Mouse (Mus musculus) kidney, embryonic 14.5 days (tissue): ENCODE measurements around the gene Frmd5. TPM values are rescaled to one million over a fixed set of nuclear protein-coding genes. Genes with fewer than 3 reads are reported as not detected.
"Not testable (repeated sequence)": the region's sequence is repeated elsewhere in the genome, so short reads cannot be mapped to it uniquely, and the experiment has no call there.

Experiments used
- ATAC-seq: fragments of 200-750 bp; cut with Nextera tagmentation; 2 replicates; pipeline ENCODE4 v1.8.0; 2017; ENCODE audit warnings: moderate number of reproducible peaks, mild to moderate bottlenecking, moderate TSS enrichment, moderate library complexity; ENCODE audit not compliant: low FRiP score, low TSS enrichment
- H3K27ac ChIP-seq: fragments of 300-500 bp; sonication (generic); 2 replicates; pipeline ENCODE4 v1.5.1; 2014; ENCODE audit warnings: low read depth, mild to moderate bottlenecking, low read length, moderate library complexity, mixed read lengths
- H3K27me3 ChIP-seq: fragments of 300-500 bp; sonication (generic); 2 replicates; pipeline ENCODE4 v1.6.1; 2014; ENCODE audit warnings: mild to moderate bottlenecking, low read length; ENCODE audit not compliant: control insufficient read depth, insufficient read depth
- H3K36me3 ChIP-seq: fragments of 300-500 bp; sonication (generic); 2 replicates; pipeline ENCODE4 v1.6.1; 2014; ENCODE audit warnings: low read length, mixed read lengths; ENCODE audit not compliant: control insufficient read depth, insufficient read depth
- H3K4me1 ChIP-seq: fragments of 300-500 bp; sonication (generic); 2 replicates; pipeline ENCODE4 v1.6.1; 2014; ENCODE audit warnings: low read length, mixed read lengths; ENCODE audit not compliant: control insufficient read depth, insufficient read depth
- H3K4me2 ChIP-seq: fragments of 300-500 bp; sonication (generic); replicated peaks from 2 replicates; pipeline ENCODE4 v1.6.1; 2014; ENCODE audit warnings: low read depth, mild to moderate bottlenecking, low read length
- H3K4me3 ChIP-seq: fragments of 300-500 bp; sonication (generic); 2 replicates; pipeline ENCODE4 v1.5.1; 2014; ENCODE audit warnings: mild to moderate bottlenecking, low read length
- H3K9ac ChIP-seq: fragments of 300-500 bp; sonication (generic); 2 replicates; pipeline ENCODE4 v1.6.1; 2014; ENCODE audit warnings: low read depth, mild to moderate bottlenecking, low read length, moderate library complexity
- H3K9me3 ChIP-seq: fragments of 300-500 bp; sonication (generic); 2 replicates; pipeline ENCODE4 v1.6.1; 2016; ENCODE audit warnings: low read length; ENCODE audit not compliant: control insufficient read depth
- WGBS: fragments of 180-500 bp; shearing (Covaris S2); extraction: QIAGEN DNeasy Blood & Tissue Kit; methylation state at CpG from one replicate; pipeline ENCODE4 v1.1.7; 2014; 5-methylcytosine and 5-hydroxymethylcytosine counted together
- polyA plus RNA-seq: library from polyadenylated mRNA; unstranded; fragments of >200 nt; fragmentation: Nextera tagmentation; extraction: Ambion mirVana; gene quantifications from 2 replicates; pipeline ENCODE4 v1.2.1, GENCODE M21; 2014

Gene Frmd5
- polyA plus RNA-seq, 1 experiment from 2014 or later, result 2.8 TPM

GRCm38 (mm10) chr2:121509584-121509983 is 297.3 kb downstream of the Frmd5 start:
- Histone ChIP-seq H3K4me2 (peak overlapping the region; percentile 48), H3K4me3 (peak overlapping the region; percentile 37), H3K27me3 (no peaks in the 10 kb centered on the region), H3K36me3 (peaks cover 17% of the 10 kb centered on the region), H3K9me3 (no peaks in the 10 kb centered on the region), H3K27ac (no peak overlapping the region), H3K9ac (peak overlapping the region; percentile 51; the same call in 1 of the 2 replicates), H3K4me1 (peaks cover 12% of the 10 kb centered on the region)
- 22% methylated on average over 16 of the region's 16 CpGs for WGBS
- ATAC-seq, result peak; percentile 82

DNA sequence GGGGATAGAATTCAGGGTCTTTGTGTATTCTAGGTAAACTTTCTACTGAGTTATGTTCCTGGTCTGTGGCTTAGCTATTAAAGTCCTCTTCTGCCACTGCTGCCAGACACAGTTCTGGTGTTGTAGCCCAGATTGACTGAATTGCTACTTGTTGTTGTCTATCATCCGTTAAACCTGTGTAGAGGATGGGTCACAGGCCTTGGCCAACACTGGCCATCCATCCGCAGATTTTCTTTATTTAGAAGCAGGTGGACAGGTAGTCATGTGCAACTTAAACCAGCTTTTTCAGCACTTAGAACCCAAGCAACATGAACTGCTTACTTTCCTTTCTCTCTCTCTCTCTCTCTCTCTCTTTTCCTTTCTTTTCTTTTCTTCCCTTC is 298.9 kb downstream of the Frmd5 start:
- Histone ChIP-seq H3K27me3 (no peaks in the 10 kb centered on the region), H3K27ac (no peak overlapping the region), H3K9me3 (no peaks in the 10 kb centered on the region), H3K9ac (peak overlapping the region; percentile 68), H3K4me2 (peak overlapping the region; percentile 72), H3K4me1 (peaks cover 12% of the 10 kb centered on the region), H3K36me3 (peaks cover 14% of the 10 kb centered on the region), H3K4me3 (peak overlapping the region; percentile 54)
- 85% methylated on average over 2 of the region's 2 CpGs for WGBS
- no peak for ATAC-seq

DNA sequence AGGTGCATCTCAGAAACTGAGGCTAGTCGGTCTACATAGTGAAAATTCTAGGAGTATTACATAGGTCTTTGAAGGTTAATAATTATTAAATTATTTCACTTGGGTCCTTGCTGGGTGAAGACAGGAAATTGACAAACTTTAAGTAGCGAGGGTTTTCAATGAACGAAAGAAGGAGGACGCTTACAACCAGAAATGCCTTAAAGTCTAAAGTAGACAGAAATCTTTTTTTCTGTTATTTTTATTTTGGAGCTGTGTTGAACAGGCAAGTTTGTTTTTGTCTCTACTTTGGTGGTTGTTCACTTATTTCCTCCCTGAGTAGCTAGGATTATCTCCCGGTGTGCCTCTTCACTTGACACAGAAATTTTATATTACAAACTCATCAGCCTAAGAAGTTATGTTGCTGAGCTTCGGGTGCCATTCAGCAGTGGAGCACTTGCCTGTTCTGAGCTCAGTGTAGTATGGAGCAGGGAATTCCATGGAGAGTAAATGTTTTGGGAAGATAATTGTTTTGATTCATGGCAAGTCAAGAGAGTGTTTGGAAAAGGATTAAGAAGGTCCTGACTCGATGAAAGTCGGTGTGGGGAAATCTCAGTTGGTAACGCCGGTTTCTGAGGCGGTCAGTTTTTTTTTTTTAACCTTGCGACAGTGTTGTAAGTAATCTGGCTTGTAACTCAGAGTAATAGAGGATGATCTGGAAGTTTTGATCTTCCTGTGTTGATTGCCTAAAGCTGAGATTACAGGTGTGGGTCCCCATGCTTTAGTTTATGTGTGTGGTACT is 299.5 kb downstream of the Frmd5 start:
- Histone ChIP-seq H3K4me2 (peak overlapping the region; percentile 72), H3K4me3 (peak overlapping the region; percentile 54), H3K9ac (peak overlapping the region; percentile 68), H3K4me1 (peaks cover 12% of the 10 kb centered on the region), H3K27me3 (no peaks in the 10 kb centered on the region), H3K9me3 (no peaks in the 10 kb centered on the region), H3K27ac (no peak overlapping the region), H3K36me3 (peaks cover 14% of the 10 kb centered on the region)
- 18% methylated on average over 12 of the region's 12 CpGs for WGBS
- ATAC-seq, result no peak

- 4% methylated on average over 35 of the region's 42 CpGs for WGBS
- Histone ChIP-seq H3K4me2 (peak within 1 kb of the TSS; percentile 72), H3K9ac (peak within 1 kb of the TSS; percentile 68), H3K4me1 (peaks cover 12% of the 10 kb centered on the region), H3K4me3 (peak within 1 kb of the TSS; percentile 54)
- not testable (repeated sequence) for H3K9me3 ChIP-seq, H3K36me3 ChIP-seq, H3K27me3 ChIP-seq, H3K27ac ChIP-seq
- peak; percentile 91 for ATAC-seq
Measured at GRCm38 (mm10) chr2:121505942-121506882, 300.7 kb downstream of the Frmd5 start, which contains the start of the genes Mfap1a and Wdr76. TSS of gene Mfap1a (minus strand) at chr2:121506665. TSS of gene Wdr76 (plus strand) at chr2:121506723.

- not testable (repeated sequence) for H3K27me3 ChIP-seq, H3K4me3 ChIP-seq, H3K4me2 ChIP-seq, H3K36me3 ChIP-seq, H3K27ac ChIP-seq, ATAC-seq, H3K9ac ChIP-seq, H3K9me3 ChIP-seq, H3K4me1 ChIP-seq
- WGBS, result 90% methylated on average over 2 of the region's 6 CpGs
Measured at GRCm38 (mm10) chr2:121501550-121501949, 305.3 kb downstream of the Frmd5 start.

Other genes with a start within 250 kb of the Frmd5 start
- gene Casc4, start 59.9 kb upstream of the Frmd5 start, polyA plus RNA-seq, result 18.3 and 25.5 TPM in 2 replicates
- 44.8 and 64.5 TPM in 2 replicates for gene Ctdspl2, start 148.9 kb upstream of the Frmd5 start, polyA plus RNA-seq
- 0.10 and 0.18 TPM in 2 replicates for gene Mageb3, start 149.0 kb upstream of the Frmd5 start, polyA plus RNA-seq
- 12.6 and 14.9 TPM in 2 replicates for gene Eif3j1, start 221.5 kb upstream of the Frmd5 start, polyA plus RNA-seq